Mouse (Mus musculus) Patski (cell line): Measurements from ENCODE around the gene Tlx2. TPM values are rescaled to one million over a fixed set of nuclear protein-coding genes. Genes with fewer than 3 reads are reported as not detected.

Experiments used
- ATAC-seq: fragments of 100-300 bp; one replicate; pipeline ENCODE4 v1.8.0; 2021
- CTCF ChIA-PET: fragments of 350-600 bp; sonication (Branson Sonifier 250); formaldehyde crosslinking; loops from one replicate; lab custom pipeline; 2022; ENCODE audit warnings: inconsistent platforms; lab: Charles Lee
- POLR2A ChIA-PET: fragments of 350-600 bp; sonication (Branson Sonifier 250); formaldehyde crosslinking; loops from one replicate; lab custom pipeline; 2022; ENCODE audit warnings: antibody characterized with exemption, inconsistent platforms; lab: Charles Lee
- DNase-seq: peaks from one replicate; pipeline ENCODE4 v3.0.0-alpha.2; 2011; ENCODE audit warnings: low read depth, low spot score
- H3K27me3 ChIP-seq: fragments of 371-371 bp; one replicate; pipeline ENCODE4 v1.5.1; 2021
- CTCF ChIP-seq: fragments of 100-300 bp; IDR thresholded peaks from one replicate; pipeline ENCODE4 v1.5.1; 2021
- in situ Hi-C: fragments of 300-500 bp; cut with MboI; formaldehyde crosslinking; loops from 3 replicates; pipeline ENCODE4 v1.11.1; 2018; ENCODE audit warnings: low pct_unique_long_range_greater_than_20kb, mixed read lengths
- polyA plus RNA-seq: library from polyadenylated mRNA; unstranded; gene quantifications from one replicate; pipeline ENCODE4 v1.2.3, GENCODE M21; 2021

Gene Tlx2
- polyA plus RNA-seq, 1 experiment from 2014 or later, result 0.24 TPM

- TF ChIP-seq CTCF, result no peak
- in situ Hi-C loops, result no loop called here
- CTCF ChIA-PET, result no interaction called here
- DNase-seq (no peak), ATAC-seq (no peak)
- H3K27me3 ChIP-seq, result no peaks in the 10 kb centered on the region
- POLR2A ChIA-PET, result no interaction called here
Observed at GRCm38 (mm10) chr6:83027293-83027692, 42.8 kb downstream of the Tlx2 start.

GRCm38 (mm10) chr6:83025221-83025620, 44.9 kb downstream of the Tlx2 start:
- POLR2A ChIA-PET, result no interaction called here

GRCm38 (mm10) chr6:83024421-83024820, 45.7 kb downstream of the Tlx2 start:
- TF ChIP-seq CTCF, result no peak
- DNase-seq (no peak), ATAC-seq (no peak)
- POLR2A ChIA-PET, result no interaction called here
- no peaks in the 10 kb centered on the region for H3K27me3 ChIP-seq
- CTCF ChIA-PET, result no interaction called here
- in situ Hi-C loops, result no loop called here

More at GRCm38 (mm10) chr6:83025221-83025620, 44.9 kb downstream of the Tlx2 start:
- in situ Hi-C loops, result no loop called here
- DNase-seq, result no peak
- no peaks in the 10 kb centered on the region for H3K27me3 ChIP-seq
- TF ChIP-seq CTCF, result no peak
- ATAC-seq, result no peak
- CTCF ChIA-PET, result no interaction called here

- in situ Hi-C loops, result no loop called here
- ChIA-PET CTCF (no interaction called here), POLR2A (no interaction called here)
- DNase-seq (no peak), ATAC-seq (no peak)
- H3K27me3 ChIP-seq, result no peaks in the 10 kb centered on the region
- no peak for TF ChIP-seq CTCF
Observed at GRCm38 (mm10) chr6:83023786-83024185, 46.3 kb downstream of the Tlx2 start.

GRCm38 (mm10) chr6:83023008-83023407, 47.1 kb downstream of the Tlx2 start:
- ATAC-seq, result no peak
- no peak for TF ChIP-seq CTCF
- ChIA-PET POLR2A (no interaction called here), CTCF (interaction anchor here (0.8 kb wide), 1 partner anchor 23 kb away, joined by 3 read pairs; no protein-coding TSS in a partner anchor)
- no peaks in the 10 kb centered on the region for H3K27me3 ChIP-seq
- in situ Hi-C loops, result no loop called here
- DNase-seq, result no peak

- ATAC-seq, result no peak
- in situ Hi-C loops, result no loop called here
- ChIA-PET POLR2A (interaction anchor here (0.6 kb wide), 1 partner anchor 10 kb away, joined by 3 read pairs; no protein-coding TSS in a partner anchor), CTCF (interaction anchor here (1.4 kb wide), 1 partner anchor 24 kb away, joined by 3 read pairs; no protein-coding TSS in a partner anchor)
- no peak for TF ChIP-seq CTCF
- DNase-seq, result no peak
- no peaks in the 10 kb centered on the region for H3K27me3 ChIP-seq
Observed at GRCm38 (mm10) chr6:83020836-83021593, 49.1 kb downstream of the Tlx2 start.

GRCm38 (mm10) chr6:83020121-83020520, 50.0 kb downstream of the Tlx2 start:
- in situ Hi-C loops, result no loop called here
- CTCF ChIA-PET, result no interaction called here
- POLR2A ChIA-PET, result no interaction called here
- ATAC-seq (no peak), DNase-seq (no peak)
- TF ChIP-seq CTCF, result no peak
- no peaks in the 10 kb centered on the region for H3K27me3 ChIP-seq

GRCm38 (mm10) chr6:83019044-83019443, 51.0 kb downstream of the Tlx2 start:
- DNase-seq (no peak), ATAC-seq (no peak)
- TF ChIP-seq CTCF, result no peak
- CTCF ChIA-PET, result no interaction called here
- in situ Hi-C loops, result no loop called here
- POLR2A ChIA-PET, result no interaction called here
- no peaks in the 10 kb centered on the region for H3K27me3 ChIP-seq

Other genes starting within 250 kb of the Tlx2 start
- gene Sema4f, start 130.5 kb downstream of the Tlx2 start, polyA plus RNA-seq, result 2.1 TPM
- not detected for gene M1ap, start 123.4 kb downstream of the Tlx2 start, polyA plus RNA-seq
- gene Dok1, start 36.8 kb downstream of the Tlx2 start, polyA plus RNA-seq, result 17.9 TPM
- 2.5 TPM for gene Loxl3, start 36.1 kb downstream of the Tlx2 start, polyA plus RNA-seq
- 160 TPM for gene Aup1, start 15.8 kb downstream of the Tlx2 start, polyA plus RNA-seq
- 63.1 TPM for gene Htra2, start 15.0 kb downstream of the Tlx2 start, polyA plus RNA-seq
- 0.51 TPM for gene Dqx1, start 12.4 kb downstream of the Tlx2 start, polyA plus RNA-seq
- 19.7 TPM for gene Pcgf1, start 7.6 kb upstream of the Tlx2 start, polyA plus RNA-seq
- 0.51 TPM for gene Lbx2, start 16.1 kb upstream of the Tlx2 start, polyA plus RNA-seq
- 3.5 TPM for gene Ccdc142, start 31.3 kb upstream of the Tlx2 start, polyA plus RNA-seq
- gene Gm42688, start 31.3 kb upstream of the Tlx2 start, polyA plus RNA-seq, result 3.7 TPM
- gene Mrpl53, start 38.7 kb upstream of the Tlx2 start, polyA plus RNA-seq, result 93.4 TPM
- 34.6 TPM for gene Mogs, start 45.2 kb upstream of the Tlx2 start, polyA plus RNA-seq
- 95.1 TPM for gene Wbp1, start 51.3 kb upstream of the Tlx2 start, polyA plus RNA-seq
- 46.4 TPM for gene Ino80b, start 55.1 kb upstream of the Tlx2 start, polyA plus RNA-seq
- gene Rtkn, start 65.2 kb upstream of the Tlx2 start, polyA plus RNA-seq, result 16.3 TPM
- 18.9 TPM for gene Wdr54, start 86.1 kb upstream of the Tlx2 start, polyA plus RNA-seq
- 5.9 TPM for gene 1700003E16Rik, start 86.1 kb upstream of the Tlx2 start, polyA plus RNA-seq
- gene Dctn1, start 95.6 kb upstream of the Tlx2 start, polyA plus RNA-seq, result 121 TPM
- gene Slc4a5, start 149.5 kb upstream of the Tlx2 start, polyA plus RNA-seq, result 0.04 TPM